In the genomic region with DNA sequence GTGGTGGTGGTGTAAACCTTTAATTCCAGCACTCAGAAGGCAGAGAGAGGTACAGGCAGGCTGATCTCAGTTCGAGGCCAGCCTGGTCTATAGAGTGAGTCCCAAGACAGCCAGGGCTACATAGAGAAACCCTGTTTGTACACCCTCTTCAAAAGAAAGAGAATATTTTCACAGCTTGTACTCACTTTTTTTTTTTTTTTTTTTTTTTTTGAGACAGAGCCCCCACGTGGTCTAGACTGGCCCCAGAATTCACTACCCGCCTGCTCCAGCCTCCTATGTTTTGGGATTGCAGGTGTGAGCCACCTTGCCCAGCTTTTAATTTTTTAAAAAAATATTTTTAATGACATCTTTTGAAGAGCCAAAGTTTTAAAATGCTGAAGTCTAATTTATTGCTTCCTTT, we compare ENCODE assay signal across 22 mouse cellular contexts. TPM values are rescaled to one million over a fixed set of nuclear protein-coding genes. Genes with fewer than 3 reads are reported as not detected.
"Had no signal": no experiment of that assay in that cellular context is flagged by ENCODE, and none has a peak within 500 bp of the region (broad histone marks: within the 10 kb centered on the region; RNA-seq: fewer than 3 reads in every experiment).

No protein-coding gene starts in this region.

- DNase-seq: kidney, adult 11 months; kidney, adult 8-10 months; kidney, postnatal 25 days; layer of hippocampus, postnatal 36 days; lung, adult 18-20 months; lung, postnatal 10 days; lung, postnatal 36 days; retina, postnatal 1 day; right cerebral cortex, postnatal 25 days; thymus, adult 18-20 months; thymus, postnatal 36 days had no signal

- H3K4me2 ChIP-seq: intestine, embryonic 15.5 days; kidney, embryonic 15.5 days; lung, embryonic 15.5 days; midbrain, embryonic 12.5 days; midbrain, embryonic 15.5 days; neural tube, embryonic 12.5 days; neural tube, embryonic 15.5 days had no signal

- H3K9ac ChIP-seq: intestine, embryonic 15.5 days; kidney, embryonic 15.5 days; lung, embryonic 15.5 days; midbrain, embryonic 12.5 days; midbrain, embryonic 15.5 days; neural tube, embryonic 12.5 days; neural tube, embryonic 15.5 days had no signal

- H3K27ac ChIP-seq: intestine, embryonic 15.5 days; kidney, embryonic 15.5 days; left cerebral cortex, adult 2 months; lung, embryonic 15.5 days; midbrain, embryonic 12.5 days; midbrain, embryonic 15.5 days; neural tube, embryonic 12.5 days; neural tube, embryonic 15.5 days had no signal

- H3K9me3 ChIP-seq: intestine, embryonic 15.5 days; kidney, embryonic 15.5 days; lung, embryonic 15.5 days; megakaryocyte, embryonic 14.5 days; midbrain, embryonic 12.5 days; midbrain, embryonic 15.5 days; neural tube, embryonic 12.5 days; neural tube, embryonic 15.5 days had no signal

- H3K4me1 ChIP-seq: intestine, embryonic 15.5 days; lung, embryonic 15.5 days; midbrain, embryonic 12.5 days; midbrain, embryonic 15.5 days; neural tube, embryonic 12.5 days; neural tube, embryonic 15.5 days had no signal

- H3K36me3 ChIP-seq: intestine, embryonic 15.5 days; kidney, embryonic 15.5 days; lung, embryonic 15.5 days; midbrain, embryonic 12.5 days; midbrain, embryonic 15.5 days; neural tube, embryonic 12.5 days; neural tube, embryonic 15.5 days had no signal

- H3K27me3 ChIP-seq: intestine, embryonic 15.5 days; kidney, embryonic 15.5 days; lung, embryonic 15.5 days; midbrain, embryonic 12.5 days; midbrain, embryonic 15.5 days; neural tube, embryonic 12.5 days; neural tube, embryonic 15.5 days had no signal

- H3K4me3 ChIP-seq: intestine, embryonic 15.5 days; kidney, embryonic 15.5 days; left cerebral cortex, adult 2 months; lung, embryonic 15.5 days; midbrain, embryonic 12.5 days; midbrain, embryonic 15.5 days; neural tube, embryonic 12.5 days; neural tube, embryonic 15.5 days had no signal

- ATAC-seq: intestine, embryonic 15.5 days; midbrain, embryonic 15.5 days had no signal

RNA-seq across cellular contexts. Expression of gene Msmp, which starts 19.8 kb away (rescaled TPM):
- polyA plus RNA-seq: limb, embryonic 11.5 days; urinary bladder, adult 2 months had no signal
